Mouse (Mus musculus) neural tube, embryonic 14.5 days (tissue): ENCODE measurements around the gene Acvr1. TPM values are rescaled to one million over a fixed set of nuclear protein-coding genes. Genes with fewer than 3 reads are reported as not detected.
A peak's percentile ranks its signal among the peaks of the same experiment; 100 is the strongest.

Experiments used
- ATAC-seq: fragments of 200-750 bp; cut with Nextera tagmentation; 2 replicates; pipeline ENCODE4 v1.8.0; 2017; ENCODE audit warnings: low read depth, mild to moderate bottlenecking, moderate TSS enrichment, moderate library complexity
- H3K27ac ChIP-seq: fragments of 300-500 bp; sonication (generic); 2 replicates; pipeline ENCODE4 v1.5.1; 2014; ENCODE audit warnings: low read depth, mild to moderate bottlenecking, control low read depth, low read length, moderate library complexity, mixed read lengths
- H3K27me3 ChIP-seq: fragments of 300-500 bp; sonication (generic); 2 replicates; pipeline ENCODE4 v1.6.1; 2014; ENCODE audit warnings: low read length; ENCODE audit not compliant: control insufficient read depth, insufficient read depth
- H3K36me3 ChIP-seq: fragments of 300-500 bp; sonication (generic); 2 replicates; pipeline ENCODE4 v1.6.1; 2014; ENCODE audit warnings: low read length, mixed read lengths; ENCODE audit not compliant: control insufficient read depth, insufficient read depth
- H3K4me1 ChIP-seq: fragments of 300-500 bp; sonication (generic); 2 replicates; pipeline ENCODE4 v1.6.1; 2014; ENCODE audit warnings: low read length; ENCODE audit not compliant: control insufficient read depth, insufficient read depth
- H3K4me2 ChIP-seq: fragments of 300-500 bp; sonication (generic); 2 replicates; pipeline ENCODE4 v1.6.1; 2014; ENCODE audit warnings: mild to moderate bottlenecking, low read depth, low read length, control low read depth
- H3K4me3 ChIP-seq: fragments of 300-500 bp; sonication (generic); 2 replicates; pipeline ENCODE4 v1.5.1; 2014; ENCODE audit warnings: low read depth, low read length, control low read depth, mixed read lengths
- H3K9ac ChIP-seq: fragments of 300-500 bp; sonication (generic); replicated peaks from 2 replicates; pipeline ENCODE4 v1.6.1; 2014; ENCODE audit warnings: low read depth, mild to moderate bottlenecking, control low read depth, low read length, mixed read lengths
- H3K9me3 ChIP-seq: fragments of 300-500 bp; sonication (generic); 2 replicates; pipeline ENCODE4 v1.6.1; 2016; ENCODE audit warnings: low read length; ENCODE audit not compliant: control insufficient read depth
- WGBS: fragments of 180-500 bp; shearing (Covaris S2); extraction: QIAGEN DNeasy Blood & Tissue Kit; methylation state at CpG from one replicate; pipeline ENCODE4 v1.1.7; 2014; 5-methylcytosine and 5-hydroxymethylcytosine counted together
- polyA plus RNA-seq: library from polyadenylated mRNA; unstranded; fragments of >200 nt; fragmentation: Nextera tagmentation; extraction: Ambion mirVana; gene quantifications from 2 replicates; pipeline ENCODE4 v1.2.1, GENCODE M21; 2014

The Acvr1 gene
- polyA plus RNA-seq, 1 experiment from 2014 or later, result 8.5 TPM

GRCm38 (mm10) chr2:58484284-58484965 is 82.5 kb downstream of the Acvr1 start:
- Histone ChIP-seq H3K27me3 (no peaks in the 10 kb centered on the region), H3K27ac (no peak overlapping the region), H3K36me3 (no peaks in the 10 kb centered on the region)

GRCm38 (mm10) chr2:58481450-58482100 is 85.4 kb downstream of the Acvr1 start:
- WGBS, result 72% methylated on average over 9 of the region's 9 CpGs

More at GRCm38 (mm10) chr2:58484284-58484965, 82.5 kb downstream of the Acvr1 start:
- Histone ChIP-seq H3K9ac (no peak overlapping the region), H3K9me3 (no peaks in the 10 kb centered on the region), H3K4me1 (peaks cover 8% of the 10 kb centered on the region; the same call in 1 of the 2 replicates), H3K4me2 (no peak overlapping the region), H3K4me3 (no peak overlapping the region)
- ATAC-seq, result peak; percentile 41; the same call in 1 of the 2 replicates
- 67% methylated on average over 7 of the region's 7 CpGs for WGBS

GRCm38 (mm10) chr2:58480764-58481163 is 86.2 kb downstream of the Acvr1 start:
- H3K9ac ChIP-seq, result no peak overlapping the region
- no peak overlapping the region for H3K4me2 ChIP-seq
- no peak for ATAC-seq
- H3K27me3 ChIP-seq, result no peaks in the 10 kb centered on the region
- H3K36me3 ChIP-seq, result no peaks in the 10 kb centered on the region
- 83% methylated on average over 6 of the region's 6 CpGs for WGBS
- peaks cover 1% of the 10 kb centered on the region; the same call in 1 of the 2 replicates for H3K4me1 ChIP-seq
- no peaks in the 10 kb centered on the region for H3K9me3 ChIP-seq
- no peak overlapping the region for H3K27ac ChIP-seq
- no peak overlapping the region for H3K4me3 ChIP-seq

More at GRCm38 (mm10) chr2:58481450-58482100, 85.4 kb downstream of the Acvr1 start:
- no peak overlapping the region for H3K9ac ChIP-seq
- peaks cover 4% of the 10 kb centered on the region; the same call in 1 of the 2 replicates for H3K4me1 ChIP-seq
- no peak overlapping the region for H3K4me2 ChIP-seq
- no peaks in the 10 kb centered on the region for H3K36me3 ChIP-seq
- no peaks in the 10 kb centered on the region for H3K27me3 ChIP-seq
- ATAC-seq, result no peak
- H3K9me3 ChIP-seq, result no peaks in the 10 kb centered on the region
- no peak overlapping the region for H3K27ac ChIP-seq
- no peak overlapping the region for H3K4me3 ChIP-seq

GRCm38 (mm10) chr2:58479536-58479935 is 87.4 kb downstream of the Acvr1 start:
- no peaks in the 10 kb centered on the region for H3K36me3 ChIP-seq
- no peak overlapping the region for H3K4me2 ChIP-seq
- H3K27me3 ChIP-seq, result no peaks in the 10 kb centered on the region
- no peak overlapping the region for H3K27ac ChIP-seq
- WGBS, result 85% methylated on average over 10 of the region's 10 CpGs
- no peaks in the 10 kb centered on the region for H3K4me1 ChIP-seq
- H3K9ac ChIP-seq, result no peak overlapping the region
- no peaks in the 10 kb centered on the region for H3K9me3 ChIP-seq
- no peak overlapping the region for H3K4me3 ChIP-seq
- no peak for ATAC-seq

- Histone ChIP-seq H3K36me3 (no peaks in the 10 kb centered on the region), H3K4me1 (no peaks in the 10 kb centered on the region), H3K9ac (no peak overlapping the region), H3K4me3 (no peak overlapping the region), H3K27me3 (no peaks in the 10 kb centered on the region), H3K27ac (no peak overlapping the region), H3K4me2 (no peak overlapping the region), H3K9me3 (no peaks in the 10 kb centered on the region)
- no peak for ATAC-seq
- WGBS, result 91% methylated on average over 4 of the region's 4 CpGs
These were observed 88.8 kb downstream of the Acvr1 start for GRCm38 (mm10) chr2:58478144-58478543.

- Histone ChIP-seq H3K9me3 (no peaks in the 10 kb centered on the region), H3K36me3 (no peaks in the 10 kb centered on the region), H3K27ac (no peak overlapping the region), H3K4me1 (no peaks in the 10 kb centered on the region), H3K4me2 (no peak overlapping the region), H3K27me3 (no peaks in the 10 kb centered on the region), H3K4me3 (no peak overlapping the region), H3K9ac (no peak overlapping the region)
- ATAC-seq, result no peak
- WGBS, result 63% methylated on average over 12 of the region's 12 CpGs
These were observed 89.8 kb downstream of the Acvr1 start for GRCm38 (mm10) chr2:58476956-58477715.

GRCm38 (mm10) chr2:58475578-58475977 is 91.4 kb downstream of the Acvr1 start:
- H3K9me3 ChIP-seq, result no peaks in the 10 kb centered on the region
- WGBS, result 76% methylated on average over 8 of the region's 8 CpGs
- no peaks in the 10 kb centered on the region for H3K4me1 ChIP-seq
- H3K27ac ChIP-seq, result no peak overlapping the region
- H3K36me3 ChIP-seq, result no peaks in the 10 kb centered on the region
- H3K4me2 ChIP-seq, result no peak overlapping the region
- no peak overlapping the region for H3K4me3 ChIP-seq
- ATAC-seq, result no peak
- no peak overlapping the region for H3K9ac ChIP-seq
- H3K27me3 ChIP-seq, result no peaks in the 10 kb centered on the region

- H3K9me3 ChIP-seq, result no peaks in the 10 kb centered on the region
- WGBS, result 92% methylated on average over 7 of the region's 7 CpGs
- peaks cover 15% of the 10 kb centered on the region for H3K36me3 ChIP-seq
- no peak overlapping the region for H3K4me2 ChIP-seq
- no peaks in the 10 kb centered on the region for H3K4me1 ChIP-seq
- no peak for ATAC-seq
- H3K27ac ChIP-seq, result no peak overlapping the region
- no peak overlapping the region for H3K4me3 ChIP-seq
- H3K9ac ChIP-seq, result no peak overlapping the region
- no peaks in the 10 kb centered on the region for H3K27me3 ChIP-seq
These were observed 96.7 kb downstream of the Acvr1 start for GRCm38 (mm10) chr2:58470290-58470689.

- H3K9me3 ChIP-seq, result no peaks in the 10 kb centered on the region
- H3K9ac ChIP-seq, result no peak within 1 kb of the TSS
- no peaks in the 10 kb centered on the region for H3K27me3 ChIP-seq
- H3K36me3 ChIP-seq, result peaks cover 15% of the 10 kb centered on the region
- H3K27ac ChIP-seq, result no peak within 1 kb of the TSS
- no peak within 1 kb of the TSS for H3K4me3 ChIP-seq
- WGBS, result 93% methylated on average over 7 of the region's 7 CpGs
- no peak within 1 kb of the TSS for H3K4me2 ChIP-seq
- no peaks in the 10 kb centered on the region for H3K4me1 ChIP-seq
- ATAC-seq, result no peak
These were observed 97.1 kb downstream of the Acvr1 start, which contains the start of gene Gm17409 for GRCm38 (mm10) chr2:58469816-58470215. TSS of gene Gm17409 (plus strand) at chr2:58470116.
